Mouse (Mus musculus) small intestine, adult 2 months (tissue): ENCODE data around the gene Lmod3. TPM values are rescaled to one million over a fixed set of nuclear protein-coding genes. Genes with fewer than 3 reads are reported as not detected.

Experiments used
- H3K27ac ChIP-seq: fragments of 200-500 bp; 2 replicates; pipeline ENCODE4 v1.5.1; 2012; ENCODE audit warnings: low read depth, low read length, control low read depth, inconsistent platforms; ENCODE audit not compliant: insufficient read depth
- H3K27me3 ChIP-seq: fragments of 200-500 bp; 2 replicates; pipeline ENCODE4 v1.6.1; 2012; ENCODE audit warnings: mild to moderate bottlenecking, moderate library complexity, low read length, inconsistent platforms; ENCODE audit not compliant: control insufficient read depth, insufficient read depth
- H3K36me3 ChIP-seq: fragments of 200-500 bp; 2 replicates; pipeline ENCODE4 v1.6.1; 2012; ENCODE audit warnings: mild to moderate bottlenecking, low read length, control low read depth, inconsistent platforms; ENCODE audit not compliant: control insufficient read depth, insufficient read depth
- H3K4me1 ChIP-seq: fragments of 200-500 bp; 2 replicates; pipeline ENCODE4 v1.6.1; 2012; ENCODE audit warnings: low read length, inconsistent platforms, mixed read lengths; ENCODE audit not compliant: control insufficient read depth, insufficient read depth, insufficient read length
- H3K4me3 ChIP-seq: fragments of 200-500 bp; 2 replicates; pipeline ENCODE4 v1.5.1; 2012; ENCODE audit warnings: low read depth, mild to moderate bottlenecking, control low read depth, inconsistent platforms, low read length, moderate library complexity
- CTCF ChIP-seq: fragments of 200-500 bp; IDR thresholded peaks from 2 replicates; pipeline ENCODE4 v1.5.1; 2012; ENCODE audit warnings: low read depth, mild to moderate bottlenecking, control low read depth, inconsistent platforms, low read length, moderate library complexity, mixed read lengths; ENCODE audit not compliant: insufficient replicate concordance, insufficient read length; ENCODE audit errors: extremely low read depth
- POLR2A ChIP-seq: fragments of 200-500 bp; IDR thresholded peaks from 2 replicates; pipeline ENCODE4 v1.6.1; 2012; ENCODE audit warnings: low read depth, mild to moderate bottlenecking, control low read depth, inconsistent platforms, low read length, moderate library complexity
- WGBS: fragments of 180-500 bp; shearing (Covaris S2); methylation state at CpG from one replicate; pipeline ENCODE4 v1.1.7; 2018; 5-methylcytosine and 5-hydroxymethylcytosine counted together
- polyA plus RNA-seq: library from polyadenylated mRNA; depleted of rRNA; stranded (reverse); fragments of >200 nt; gene quantifications from 2 replicates; pipeline ENCODE4 v1.2.3, GENCODE M21; 2012

The Lmod3 gene
- polyA plus RNA-seq, 1 experiment: not detected

DNA sequence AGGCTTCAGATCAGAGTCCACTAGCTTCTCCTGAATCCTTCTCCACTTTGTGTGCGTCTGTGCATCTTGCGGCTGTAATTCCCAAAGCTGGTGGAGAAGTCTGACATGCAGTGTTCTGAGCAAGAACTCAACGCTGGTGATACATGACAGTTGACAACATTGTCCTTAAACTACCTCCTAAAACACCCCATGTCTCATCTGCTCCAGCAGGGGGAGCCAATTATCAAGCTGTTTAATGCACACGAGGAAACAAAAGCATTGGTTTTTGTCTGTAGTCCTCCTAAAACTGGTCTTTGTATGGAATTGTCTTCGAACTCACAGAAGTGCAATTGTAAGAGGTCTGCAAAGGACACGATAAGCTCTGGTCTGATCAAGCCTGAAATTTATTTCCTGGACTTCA is 1.6 kb downstream of the Lmod3 start:
- Histone ChIP-seq H3K4me1 (no peaks in the 10 kb centered on the region), H3K27ac (no peak overlapping the region), H3K4me3 (no peak overlapping the region), H3K27me3 (no peaks in the 10 kb centered on the region), H3K36me3 (no peaks in the 10 kb centered on the region)
- WGBS: 29% methylated on average over 6 of the region's 6 CpGs
- TF ChIP-seq CTCF (no peak), POLR2A (no peak)

DNA sequence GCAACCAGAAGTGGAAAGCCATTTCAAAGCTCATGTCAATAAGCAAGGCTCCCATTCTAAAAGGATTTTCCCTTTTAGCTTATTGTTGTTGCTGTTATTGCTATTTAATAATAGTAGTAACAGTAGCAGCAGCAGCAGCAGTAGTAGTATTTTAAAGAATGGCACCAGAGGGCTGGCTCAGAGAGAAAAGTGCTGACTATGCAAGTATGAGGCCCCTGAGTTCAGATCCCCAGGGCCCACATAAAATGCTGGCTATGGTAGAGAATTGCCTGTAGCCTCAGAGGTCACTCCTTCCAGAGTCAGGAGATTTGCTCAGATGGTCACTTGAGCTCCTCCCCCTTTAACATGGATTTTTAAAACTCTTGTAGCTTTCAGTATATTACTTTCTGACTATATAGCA is 7.4 kb downstream of the Lmod3 start:
- Histone ChIP-seq H3K36me3 (no peaks in the 10 kb centered on the region), H3K27me3 (no peaks in the 10 kb centered on the region), H3K4me1 (no peaks in the 10 kb centered on the region), H3K4me3 (no peak overlapping the region), H3K27ac (no peak overlapping the region)
- no peak for TF ChIP-seq POLR2A
- no peak for TF ChIP-seq CTCF

- H3K4me3 ChIP-seq: no peak overlapping the region
- H3K36me3 ChIP-seq: no peaks in the 10 kb centered on the region
- no peak overlapping the region for H3K27ac ChIP-seq
- TF ChIP-seq CTCF: no peak
- H3K4me1 ChIP-seq: no peaks in the 10 kb centered on the region
- H3K27me3 ChIP-seq: no peaks in the 10 kb centered on the region
- 33% methylated on average over 4 of the region's 4 CpGs for WGBS
These were observed 10.0 kb downstream of the Lmod3 start for GRCm38 (mm10) chr6:97242522-97242921.

GRCm38 (mm10) chr6:97240092-97240491 is 12.5 kb downstream of the Lmod3 start:
- TF ChIP-seq CTCF (no peak), POLR2A (no peak)
- 91% methylated on average over 5 of the region's 5 CpGs for WGBS

DNA sequence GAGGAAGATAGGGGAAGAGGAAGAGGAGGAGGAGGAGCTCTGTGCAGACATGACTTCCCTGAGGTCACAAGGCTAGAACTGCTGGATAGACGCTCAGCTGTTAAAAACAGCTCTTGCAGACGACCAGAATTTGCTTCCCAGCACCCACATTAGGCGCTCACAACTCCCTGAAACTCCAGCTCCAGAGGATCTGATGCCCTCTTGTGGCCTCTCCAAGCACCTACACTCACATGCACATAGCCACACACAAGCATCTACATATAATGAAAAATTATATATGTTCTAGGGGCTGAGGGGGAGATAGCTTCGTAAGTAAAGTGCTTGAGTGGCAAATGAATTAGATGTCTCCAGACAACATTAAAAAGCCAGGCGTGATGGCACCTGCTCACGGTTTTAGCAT is 13.2 kb downstream of the Lmod3 start:
- Histone ChIP-seq H3K36me3 (no peaks in the 10 kb centered on the region), H3K27me3 (no peaks in the 10 kb centered on the region), H3K27ac (no peak overlapping the region), H3K4me1 (no peaks in the 10 kb centered on the region), H3K4me3 (no peak overlapping the region)
- TF ChIP-seq CTCF (0 out of 2 replicates have a peak, but pooled peaks have one; percentile 6), POLR2A (no peak)
- WGBS: 95% methylated on average over 6 of the region's 6 CpGs

More at GRCm38 (mm10) chr6:97240092-97240491, 12.5 kb downstream of the Lmod3 start:
- Histone ChIP-seq H3K36me3 (no peaks in the 10 kb centered on the region), H3K4me3 (no peak overlapping the region), H3K4me1 (no peaks in the 10 kb centered on the region), H3K27ac (no peak overlapping the region), H3K27me3 (no peaks in the 10 kb centered on the region)

GRCm38 (mm10) chr6:97236088-97236487 is 16.5 kb downstream of the Lmod3 start:
- Histone ChIP-seq H3K4me1 (no peaks in the 10 kb centered on the region), H3K4me3 (no peak overlapping the region), H3K36me3 (peaks cover 18% of the 10 kb centered on the region), H3K27ac (no peak overlapping the region), H3K27me3 (no peaks in the 10 kb centered on the region)
- WGBS: 71% methylated on average over 5 of the region's 5 CpGs
- TF ChIP-seq CTCF: no peak
- no peak for TF ChIP-seq POLR2A

DNA sequence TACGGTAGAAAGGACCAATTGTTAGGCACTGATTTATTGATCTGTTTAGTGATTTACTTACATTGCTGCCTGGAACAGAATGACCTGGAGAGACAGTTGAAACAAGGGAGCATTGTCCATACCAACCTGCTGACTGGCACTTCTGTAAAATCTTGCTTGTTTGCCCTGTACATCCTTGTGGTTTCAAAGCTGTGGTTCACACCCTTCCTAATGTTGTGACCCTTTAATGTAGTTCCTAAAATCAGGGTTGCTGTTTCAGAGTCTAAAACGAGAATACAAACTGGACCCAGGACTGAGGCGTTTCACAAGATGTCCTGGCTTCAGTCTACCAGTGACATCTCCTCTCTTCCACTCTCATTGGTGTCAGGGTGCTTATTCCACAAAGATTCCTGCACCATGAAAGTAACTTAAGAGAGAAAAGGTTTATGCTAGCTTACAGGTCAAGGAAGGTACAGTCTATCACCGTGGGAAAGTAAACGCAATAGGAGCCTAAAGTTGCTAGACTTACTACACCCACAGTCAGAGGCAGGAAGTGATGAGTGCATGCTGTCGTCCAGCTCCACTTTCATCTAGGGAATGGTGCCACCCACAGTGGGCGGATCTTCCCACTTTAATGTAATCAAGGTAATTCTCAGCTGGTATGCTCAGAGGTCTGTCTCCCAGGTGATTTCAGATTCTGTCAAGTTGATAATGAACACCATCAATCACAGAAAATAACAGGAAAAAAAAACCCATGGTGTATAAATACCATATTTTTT is 17.5 kb downstream of the Lmod3 start:
- Histone ChIP-seq H3K4me3 (no peak overlapping the region), H3K27me3 (no peaks in the 10 kb centered on the region), H3K36me3 (peaks cover 25% of the 10 kb centered on the region), H3K4me1 (no peaks in the 10 kb centered on the region), H3K27ac (no peak overlapping the region)
- WGBS: 58% methylated on average over 7 of the region's 7 CpGs
- TF ChIP-seq POLR2A (no peak), CTCF (no peak)
